Comparison of ENCODE assay signal across 9 mouse cellular contexts in genomic region chr4:41527996-41528395, GRCm38 (mm10). TPM values are rescaled to one million over a fixed set of nuclear protein-coding genes. Genes with fewer than 3 reads are reported as not detected.
A peak's percentile ranks its signal among the peaks of the same experiment; 100 is the strongest.
DNase-seq lines count a peak whose midpoint lies in the region; ATAC-seq lines count a peak whose summit lies in the region.
"Had no signal": no experiment of that assay in that cellular context is flagged by ENCODE, and none has a peak within 500 bp of the region (broad histone marks: within the 10 kb centered on the region; RNA-seq: fewer than 3 reads in every experiment).

No protein-coding gene starts in this region.

- no peak for ATAC-seq in erythroblast, adult 5-6 weeks (replicated peaks; ENCODE audit: low FRiP score, poor library complexity, severe bottlenecking)

- peak; percentile 57 for DNase-seq in adrenal gland, adult 2 months
- no peak for DNase-seq in adrenal gland, postnatal 4 days (ENCODE audit: low spot score in 2 of 2)
- DNase-seq in adrenal gland, postnatal 10 days, result peak; percentile 63
- DNase-seq in gastrocnemius, adult 8-10 months (ENCODE audit: low spot score in 2 of 2), result peak; percentile 58 to 75
- peak; percentile 90 to 92 for DNase-seq in kidney, postnatal 25 days
- no peak for DNase-seq in layer of hippocampus, adult 8-10 months (ENCODE audit: low spot score in 2 of 2)
- DNase-seq in urinary bladder, postnatal 4 days (ENCODE audit: low spot score in 2 of 2), result no peak
- DNase-seq: thymus, adult 2 months had no signal

RNA-seq across cellular contexts. Expression of gene 1110017D15Rik, which starts 10.9 kb away (rescaled TPM):
- under 1 TPM in 1 of 2 experiments, not detected in 1; 0.55 TPM for total RNA-seq in adrenal gland, adult 2 months (2021)
- 0.40 and 0.66 TPM in 2 replicates for polyA plus RNA-seq in adrenal gland, adult 2 months (2012; rRNA removed)
- 1 to 10 TPM in 1 of 2 experiments, under 1 TPM in 1; 0.56 to 1.2 TPM for total RNA-seq in adrenal gland, postnatal 4 days (2021)
- total RNA-seq in adrenal gland, postnatal 10 days (2021), result under 1 TPM in 1 of 2 experiments, not detected in 1; 0.45 TPM
- not detected for total RNA-seq in gastrocnemius, adult 8-10 months (2022)
- 1 to 10 TPM; 3.2 to 5.0 (median 4.6) TPM for total RNA-seq in layer of hippocampus, adult 8-10 months (2022)
- total RNA-seq in erythroblast, adult 5-6 weeks (2015; ENCODE audit: low replicate concordance), result not detected in 2 replicates
- not detected in 2 replicates for total RNA-seq in erythroblast, adult 5-6 weeks (2017; ENCODE audit: low replicate concordance)

RNA-seq across cellular contexts. Expression of gene AI464131, which starts 25.1 kb away (rescaled TPM):
- total RNA-seq in adrenal gland, adult 2 months (2021), result 10 to 100 TPM; 12.3 to 15.2 TPM
- polyA plus RNA-seq in adrenal gland, adult 2 months (2012; rRNA removed), result 11.5 and 14.6 TPM in 2 replicates
- 10 to 100 TPM; 11.1 to 12.2 TPM for total RNA-seq in adrenal gland, postnatal 4 days (2021)
- total RNA-seq in adrenal gland, postnatal 10 days (2021), result 10 to 100 TPM; 13.3 to 17.4 TPM
- total RNA-seq in gastrocnemius, adult 8-10 months (2022), result 100 to 1,000 TPM in 1 of 4 experiments, 10 to 100 TPM in 3; 65.9 to 101 (median 86.2) TPM
- 10 to 100 TPM; 19.3 to 32.8 (median 26.6) TPM for total RNA-seq in layer of hippocampus, adult 8-10 months (2022)
- not detected in 2 replicates for total RNA-seq in erythroblast, adult 5-6 weeks (2015; ENCODE audit: low replicate concordance)
- total RNA-seq in erythroblast, adult 5-6 weeks (2017; ENCODE audit: low replicate concordance), result not detected in 2 replicates

RNA-seq across cellular contexts. Expression of gene Fam219a, which starts 41.3 kb away (rescaled TPM):
- 10 to 100 TPM; 14.3 to 20.1 TPM for total RNA-seq in adrenal gland, adult 2 months (2021)
- 74.7 and 76.1 TPM in 2 replicates for polyA plus RNA-seq in adrenal gland, adult 2 months (2012; rRNA removed)
- 10 to 100 TPM; 31.2 to 34.6 TPM for total RNA-seq in adrenal gland, postnatal 4 days (2021)
- total RNA-seq in adrenal gland, postnatal 10 days (2021), result 10 to 100 TPM; 18.8 to 23.5 TPM
- total RNA-seq in gastrocnemius, adult 8-10 months (2022), result 10 to 100 TPM; 19.1 to 29.8 (median 24.0) TPM
- 100 to 1,000 TPM; 152 to 178 (median 165) TPM for total RNA-seq in layer of hippocampus, adult 8-10 months (2022)
- total RNA-seq in erythroblast, adult 5-6 weeks (2015; ENCODE audit: low replicate concordance), result 1.5 TPM in 2 replicates
- total RNA-seq in erythroblast, adult 5-6 weeks (2017; ENCODE audit: low replicate concordance), result 0.26 and 1.3 TPM in 2 replicates

RNA-seq across cellular contexts. Expression of gene Dnaic1, which starts 41.6 kb away (rescaled TPM):
- under 1 TPM in 1 of 2 experiments, not detected in 1; 0.46 TPM for total RNA-seq in adrenal gland, adult 2 months (2021)
- polyA plus RNA-seq in adrenal gland, adult 2 months (2012; rRNA removed), result 0.38 and 0.43 TPM in 2 replicates
- total RNA-seq in adrenal gland, postnatal 4 days (2021), result 1 to 10 TPM in 1 of 2 experiments, under 1 TPM in 1; 0.11 to 1.9 TPM
- 1 to 10 TPM; 3.3 to 3.5 TPM for total RNA-seq in adrenal gland, postnatal 10 days (2021)
- 1 to 10 TPM in 1 of 4 experiments, under 1 TPM in 2, not detected in 1; 0.88 to 1.1 (median 0.94) TPM for total RNA-seq in gastrocnemius, adult 8-10 months (2022)
- 1 to 10 TPM; 3.6 to 8.4 (median 5.9) TPM for total RNA-seq in layer of hippocampus, adult 8-10 months (2022)
- total RNA-seq in erythroblast, adult 5-6 weeks (2015; ENCODE audit: low replicate concordance), result not detected in 2 replicates
- total RNA-seq in erythroblast, adult 5-6 weeks (2017; ENCODE audit: low replicate concordance), result not detected in 2 replicates

Comparison
In these comparisons a context has a peak if more than half of its experiments do, and no peak if none do; other contexts are left out.
1. DNase-seq: peak in adrenal gland, adult 2 months (single experiment), adrenal gland, postnatal 10 days (single experiment), gastrocnemius, adult 8-10 months (2 of 2) and kidney, postnatal 25 days (2 of 2); none in adrenal gland, postnatal 4 days (0 of 2), layer of hippocampus, adult 8-10 months (0 of 2) and urinary bladder, postnatal 4 days (0 of 2).
2. RNA of gene AI464131, which starts 25.1 kb away (total RNA-seq): 65.9 to 101 TPM in gastrocnemius, adult 8-10 months, 19.3 to 32.8 TPM in layer of hippocampus, adult 8-10 months, 13.3 to 17.4 TPM in adrenal gland, postnatal 10 days, 12.3 to 15.2 TPM in adrenal gland, adult 2 months and 11.1 to 12.2 TPM in adrenal gland, postnatal 4 days; not detected in erythroblast, adult 5-6 weeks; every median in the first group is over 10 times any median in the second.
3. RNA of gene Fam219a, which starts 41.3 kb away (total RNA-seq): 152 to 178 TPM in layer of hippocampus, adult 8-10 months, 31.2 to 34.6 TPM in adrenal gland, postnatal 4 days, 19.1 to 29.8 TPM in gastrocnemius, adult 8-10 months, 18.8 to 23.5 TPM in adrenal gland, postnatal 10 days and 14.3 to 20.1 TPM in adrenal gland, adult 2 months; 0.26 to 1.5 TPM in erythroblast, adult 5-6 weeks; every median in the first group is over 4 times any median in the second.